ENCODE assay signal across 28 mouse cellular contexts in genomic region chr2:138783781-138784180, GRCm38 (mm10).
"Had no signal": no experiment of that assay in that cellular context is flagged by ENCODE, and none has a peak within 500 bp of the region (broad histone marks: within the 10 kb centered on the region; RNA-seq: fewer than 3 reads in every experiment).

No protein-coding gene starts in this region.

- H3K27me3 ChIP-seq: embryonic facial prominence, embryonic 12.5 days; embryonic facial prominence, embryonic 13.5 days; embryonic facial prominence, embryonic 15.5 days; forebrain, embryonic 15.5 days had no signal

- H3K9me3 ChIP-seq: embryonic facial prominence, embryonic 10.5 days; embryonic facial prominence, embryonic 12.5 days; embryonic facial prominence, embryonic 13.5 days; embryonic facial prominence, embryonic 15.5 days; forebrain, embryonic 10.5 days; forebrain, embryonic 12.5 days; forebrain, embryonic 15.5 days had no signal

- H3K4me1 ChIP-seq: embryonic facial prominence, embryonic 10.5 days; embryonic facial prominence, embryonic 12.5 days; embryonic facial prominence, embryonic 13.5 days; embryonic facial prominence, embryonic 15.5 days; forebrain, embryonic 10.5 days; forebrain, embryonic 12.5 days; forebrain, embryonic 15.5 days had no signal

- H3K36me3 ChIP-seq: embryonic facial prominence, embryonic 10.5 days; embryonic facial prominence, embryonic 12.5 days; embryonic facial prominence, embryonic 13.5 days; embryonic facial prominence, embryonic 15.5 days; forebrain, embryonic 10.5 days; forebrain, embryonic 12.5 days; forebrain, embryonic 15.5 days had no signal

- H3K4me2 ChIP-seq: embryonic facial prominence, embryonic 12.5 days; embryonic facial prominence, embryonic 13.5 days; embryonic facial prominence, embryonic 15.5 days; forebrain, embryonic 12.5 days; forebrain, embryonic 15.5 days had no signal

- H3K9ac ChIP-seq: embryonic facial prominence, embryonic 12.5 days; embryonic facial prominence, embryonic 13.5 days; embryonic facial prominence, embryonic 15.5 days; forebrain, embryonic 12.5 days; forebrain, embryonic 15.5 days; forebrain, postnatal 0 days had no signal

- ATAC-seq: forebrain, embryonic 14.5 days; forebrain, embryonic 15.5 days; forebrain, embryonic 16.5 days; forebrain, postnatal 0 days had no signal

- DNase-seq: cerebellum, adult 2 months; cerebellum, adult 8-10 months; cerebellum, adult 9-10 months; cerebellum, adult 9-11 months; cerebellum, postnatal 10 days; cerebellum, postnatal 14 days; cerebellum, postnatal 25 days; cerebellum, postnatal 36 days; embryo, embryonic 11 days; forebrain, postnatal 0 days; gastrocnemius, adult 2 months; gastrocnemius, postnatal 10 days; gastrocnemius, postnatal 14 days; gastrocnemius, postnatal 25 days; gastrocnemius, postnatal 36 days; heart, adult 11 months; heart, adult 18-20 months; heart, adult 2 months had no signal

- H3K27ac ChIP-seq: embryonic facial prominence, embryonic 10.5 days; embryonic facial prominence, embryonic 12.5 days; embryonic facial prominence, embryonic 13.5 days; embryonic facial prominence, embryonic 15.5 days; forebrain, embryonic 10.5 days; forebrain, embryonic 12.5 days; forebrain, embryonic 15.5 days; gastrocnemius, adult 2 months; heart, adult 2 months had no signal

- H3K4me3 ChIP-seq: embryonic facial prominence, embryonic 10.5 days; embryonic facial prominence, embryonic 12.5 days; embryonic facial prominence, embryonic 13.5 days; embryonic facial prominence, embryonic 15.5 days; erythroblast, embryonic 14.5 days; forebrain, embryonic 10.5 days; forebrain, embryonic 12.5 days; forebrain, embryonic 15.5 days; gastrocnemius, adult 2 months; heart, adult 2 months had no signal
